Mouse (Mus musculus) urinary bladder, adult 18-20 months (tissue): ENCODE measurements around the gene Txnrd1.
A peak's percentile ranks its signal among the peaks of the same experiment; 100 is the strongest.

ENCODE experiments used
- DNase-seq, 2 experiments: peaks; one replicate each; pipeline ENCODE4 v3.0.0; 2022; ENCODE audit warnings: low spot score in 2 of 2, mixed read lengths in 2 of 2

The Txnrd1 gene

GRCm38 (mm10) chr10:82817936-82818335, 15.8 kb upstream of the Txnrd1 start:
- DNase-seq = no peak

GRCm38 (mm10) chr10:82818661-82819060, 15.1 kb upstream of the Txnrd1 start:
- DNase-seq = no peak

- DNase-seq = no peak
Measured at GRCm38 (mm10) chr10:82823108-82823778, 10.5 kb upstream of the Txnrd1 start.

GRCm38 (mm10) chr10:82823779-82824177, 10.0 kb upstream of the Txnrd1 start:
- no peak for DNase-seq

GRCm38 (mm10) chr10:82824541-82824940, 9.2 kb upstream of the Txnrd1 start:
- DNase-seq = no peak

DNA sequence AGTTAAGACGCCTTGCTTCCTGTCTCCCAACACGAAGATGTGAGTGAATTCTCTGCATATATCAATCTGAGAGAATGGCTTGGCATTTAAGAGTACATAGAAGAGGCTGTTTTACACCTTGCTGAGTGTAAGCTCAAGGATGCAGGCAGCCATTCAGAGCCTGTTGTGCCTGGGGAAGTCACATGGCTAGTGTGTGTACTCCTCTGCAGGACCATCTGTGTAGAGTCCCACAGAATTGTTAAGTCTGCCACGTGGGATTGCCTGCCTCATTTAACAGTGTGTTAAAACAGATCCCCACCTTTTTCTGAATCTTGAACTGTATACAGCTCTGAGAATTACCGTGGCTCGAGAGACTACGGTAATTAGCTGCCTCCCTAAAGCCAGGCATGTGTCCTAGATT, 7.2 kb upstream of the Txnrd1 start:
- DNase-seq = no peak

- no peak for DNase-seq
Measured at GRCm38 (mm10) chr10:82835898-82836297, 2.1 kb downstream of the Txnrd1 start.

- DNase-seq = no peak
Measured at GRCm38 (mm10) chr10:82838390-82838789, 4.6 kb downstream of the Txnrd1 start.

DNA sequence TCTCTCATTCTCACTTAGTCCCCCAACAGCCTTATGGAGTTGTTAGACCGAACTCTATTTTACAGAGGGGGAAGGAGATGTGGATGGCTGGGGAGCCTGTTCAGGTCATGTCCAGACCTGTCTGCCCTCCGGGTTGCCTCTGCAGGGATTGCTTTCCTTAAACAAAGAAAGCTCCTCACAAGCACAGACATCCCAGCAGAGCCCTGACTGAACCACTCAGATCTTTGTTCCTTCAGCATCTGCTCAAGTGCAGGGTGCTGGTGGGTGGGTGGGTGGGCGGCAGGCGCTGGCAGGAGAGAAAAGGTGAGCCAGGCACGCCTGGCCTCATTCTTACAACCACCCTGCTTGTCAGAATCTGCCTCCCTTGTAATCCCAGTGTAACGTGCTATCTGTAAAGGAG, 10.3 kb downstream of the Txnrd1 start:
- DNase-seq = no peak

DNA sequence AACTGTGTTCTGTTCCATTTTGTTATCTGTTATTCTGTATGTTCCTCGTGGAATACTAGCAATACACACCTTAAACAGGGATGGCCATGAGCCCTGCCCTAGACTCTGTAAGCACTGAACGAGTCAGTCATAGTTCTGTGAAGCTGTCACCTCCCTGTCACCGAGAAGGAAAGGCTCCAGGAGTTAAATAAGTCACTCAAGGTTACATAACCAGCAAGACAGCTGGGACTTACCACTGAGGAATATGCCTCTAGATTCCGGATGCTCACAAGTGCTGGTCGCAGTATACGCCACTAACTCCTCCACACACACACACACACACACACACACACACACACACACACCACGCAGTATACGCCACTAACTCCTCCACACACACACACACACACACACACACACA, 11.0 kb downstream of the Txnrd1 start:
- DNase-seq = no peak

DNA sequence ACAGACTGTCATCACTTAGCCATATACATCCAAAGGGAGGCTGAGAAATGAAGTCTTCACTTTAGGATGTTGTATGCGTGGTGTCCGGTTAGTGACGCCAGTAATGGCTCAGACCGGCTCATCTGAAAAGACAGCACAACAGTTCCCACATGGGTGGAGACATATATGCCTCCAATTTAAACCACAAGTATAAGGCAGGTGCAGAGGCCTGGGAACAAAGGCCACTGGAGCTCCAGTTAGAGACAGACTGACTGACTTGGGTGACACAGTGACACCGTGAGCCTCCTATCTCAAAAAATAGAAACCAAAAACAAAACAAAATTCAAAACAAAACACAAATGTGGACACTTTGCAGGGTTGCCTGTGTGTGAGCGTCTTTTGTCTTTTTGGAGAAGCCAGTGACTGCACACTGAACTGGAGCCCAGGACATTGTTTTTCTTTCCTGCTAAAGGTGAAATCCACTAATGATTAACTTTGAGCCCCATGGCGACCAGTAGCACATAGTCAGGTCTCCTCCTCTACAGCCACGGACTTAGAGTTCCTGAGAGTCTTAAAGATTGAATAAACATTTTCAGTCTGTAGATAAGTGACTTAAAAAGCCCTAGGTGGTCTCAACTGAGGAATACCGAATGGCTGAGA, 14.2 kb downstream of the Txnrd1 start:
- no peak for DNase-seq

- DNase-seq = no peak
Measured at GRCm38 (mm10) chr10:82849686-82850353, 16.1 kb downstream of the Txnrd1 start.

DNA sequence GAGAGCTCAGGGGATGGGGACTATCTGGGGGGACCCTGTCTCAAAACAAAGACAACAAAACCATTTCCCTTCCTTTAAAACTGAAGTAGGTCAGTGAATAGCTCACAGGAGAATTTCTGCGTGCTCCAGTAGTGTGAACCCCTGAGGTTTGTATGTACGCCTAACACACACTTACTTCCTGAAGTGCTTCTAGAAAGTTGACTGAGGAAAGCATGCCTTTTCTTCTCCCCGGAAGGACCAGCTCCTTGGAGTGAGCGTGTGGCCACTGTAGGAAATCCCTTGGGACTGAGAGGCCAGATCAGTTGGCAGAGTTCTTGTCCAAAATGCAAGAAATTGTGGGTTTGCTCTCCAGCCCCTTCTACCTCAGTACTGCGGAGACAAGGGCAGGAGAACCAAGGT, 16.6 kb downstream of the Txnrd1 start:
- no peak for DNase-seq

- no peak for DNase-seq
Measured at GRCm38 (mm10) chr10:82851751-82852150, 18.0 kb downstream of the Txnrd1 start.

DNA sequence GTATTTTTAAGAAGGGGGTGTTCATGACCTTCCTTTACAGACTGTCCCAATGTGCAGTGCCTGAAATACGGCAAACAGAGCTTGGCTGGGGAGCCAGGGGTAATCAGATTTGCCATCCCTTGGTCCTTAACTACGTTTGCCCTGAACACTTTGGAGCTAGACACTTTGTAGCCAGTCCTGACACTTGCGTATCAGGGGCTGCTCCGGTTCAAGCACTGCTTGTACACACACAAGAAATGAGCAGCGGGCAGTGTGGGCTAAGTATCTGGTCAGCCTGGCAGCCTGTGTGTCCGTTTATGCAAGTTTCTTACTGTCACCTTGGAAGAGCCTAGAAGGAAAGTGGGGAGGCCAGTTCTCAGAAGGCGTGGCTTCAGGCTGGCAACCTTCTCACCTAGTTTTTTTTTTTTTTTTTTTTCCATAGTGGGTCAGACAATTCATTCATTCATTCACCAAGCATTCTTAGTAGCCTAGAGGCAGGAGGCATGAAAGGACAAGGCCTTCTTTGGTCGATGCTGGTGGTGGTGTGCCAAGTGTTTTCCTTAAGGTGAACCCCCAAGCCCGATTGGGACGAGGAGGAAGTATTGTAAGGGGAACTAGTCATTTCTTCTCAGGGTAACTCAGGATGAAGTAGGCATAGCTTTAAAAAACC, 24.4 kb downstream of the Txnrd1 start:
- peak in 1 of 2 experiments; percentile 28 for DNase-seq

- peak; percentile 88 to 90 for DNase-seq
Measured at GRCm38 (mm10) chr10:82858691-82859532, 25.2 kb downstream of the Txnrd1 start.

- DNase-seq = no peak
Measured at GRCm38 (mm10) chr10:82859533-82859915, 25.8 kb downstream of the Txnrd1 start.

- peak; percentile 66 to 82 for DNase-seq
Measured at GRCm38 (mm10) chr10:82860181-82860928, 26.6 kb downstream of the Txnrd1 start.

DNA sequence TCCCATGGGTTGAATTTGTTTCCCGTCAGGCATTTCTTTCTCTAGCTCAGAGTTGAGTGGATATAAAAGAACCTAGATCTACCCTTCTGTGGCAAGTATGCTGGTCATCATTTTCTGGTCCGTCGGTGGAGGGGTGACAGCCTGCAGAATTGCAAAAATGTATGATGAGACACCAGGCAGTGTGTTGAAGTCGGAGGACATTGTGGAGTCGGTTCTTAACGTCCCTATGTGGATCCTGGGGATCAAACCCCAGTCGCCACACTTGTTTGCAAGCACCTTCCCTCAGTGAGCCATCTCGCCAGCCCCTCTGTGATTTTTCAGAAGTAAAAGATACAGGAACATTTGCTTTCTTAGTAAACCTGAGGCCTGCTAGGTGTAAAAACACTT, 27.2 kb downstream of the Txnrd1 start:
- no peak for DNase-seq

- no peak for DNase-seq
Measured at GRCm38 (mm10) chr10:82863106-82863680, 29.4 kb downstream of the Txnrd1 start.

- DNase-seq = no peak
Measured at GRCm38 (mm10) chr10:82863827-82864226, 30.1 kb downstream of the Txnrd1 start.
